Mouse (Mus musculus) embryonic facial prominence, embryonic 11.5 days (tissue): ENCODE measurements at regions not wholly inside any gene's neighbourhood (a gene's known extent, or its start where the extent isn't known, plus 50 kb on each side); places are given as distances from the start of the nearest gene placed in this dataset.

ENCODE experiments used
- ATAC-seq: fragments of 200-750 bp; cut with Nextera tagmentation; replicated peaks from 2 replicates; pipeline ENCODE4 v1.8.0; 2017; ENCODE audit warnings: low read depth; ENCODE audit not compliant: insufficient number of reproducible peaks, low FRiP score, low TSS enrichment
- DNase-seq: peaks from one replicate; pipeline ENCODE4 v3.0.0-alpha.2; 2015; ENCODE audit warnings: low spot score
- H3K27ac ChIP-seq: fragments of 300-500 bp; sonication (generic); replicated peaks from 2 replicates; pipeline ENCODE4 v1.5.1; 2014; ENCODE audit warnings: mild to moderate bottlenecking, low read depth, low read length, control low read depth
- H3K27me3 ChIP-seq: fragments of 300-500 bp; sonication (generic); 2 replicates; pipeline ENCODE4 v1.6.1; 2014; ENCODE audit warnings: mild to moderate bottlenecking, low read length, moderate library complexity, mixed read lengths; ENCODE audit not compliant: control insufficient read depth, insufficient read depth
- H3K36me3 ChIP-seq: fragments of 300-500 bp; sonication (generic); replicated peaks from 2 replicates; pipeline ENCODE4 v1.6.1; 2014; ENCODE audit warnings: low read depth, mild to moderate bottlenecking, low read length, moderate library complexity, mixed read lengths; ENCODE audit not compliant: control insufficient read depth, insufficient read depth
- H3K4me1 ChIP-seq: fragments of 300-500 bp; sonication (generic); 2 replicates; pipeline ENCODE4 v1.6.1; 2014; ENCODE audit warnings: low read length, mixed read lengths; ENCODE audit not compliant: control insufficient read depth, insufficient read depth
- H3K4me2 ChIP-seq: fragments of 300-500 bp; sonication (generic); 2 replicates; pipeline ENCODE4 v1.6.1; 2014; ENCODE audit warnings: low read depth, mild to moderate bottlenecking, control low read depth, low read length, moderate library complexity
- H3K4me3 ChIP-seq: fragments of 300-500 bp; sonication (generic); 2 replicates; pipeline ENCODE4 v1.5.1; 2014; ENCODE audit warnings: low read depth, low read length, control low read depth
- H3K9ac ChIP-seq: fragments of 300-500 bp; sonication (generic); replicated peaks from 2 replicates; pipeline ENCODE4 v1.6.1; 2014; ENCODE audit warnings: mild to moderate bottlenecking, control low read depth, low read length
- H3K9me3 ChIP-seq: fragments of 300-500 bp; sonication (generic); replicated peaks from 2 replicates; pipeline ENCODE4 v1.6.1; 2016; ENCODE audit warnings: mild to moderate bottlenecking, low read length, inconsistent platforms, mixed read lengths; ENCODE audit not compliant: control insufficient read depth
- WGBS: fragments of 180-500 bp; shearing (Covaris S2); extraction: QIAGEN DNeasy Blood & Tissue Kit; methylation state at CpG from one replicate; pipeline ENCODE4 v1.1.7; 2014; 5-methylcytosine and 5-hydroxymethylcytosine counted together

DNA sequence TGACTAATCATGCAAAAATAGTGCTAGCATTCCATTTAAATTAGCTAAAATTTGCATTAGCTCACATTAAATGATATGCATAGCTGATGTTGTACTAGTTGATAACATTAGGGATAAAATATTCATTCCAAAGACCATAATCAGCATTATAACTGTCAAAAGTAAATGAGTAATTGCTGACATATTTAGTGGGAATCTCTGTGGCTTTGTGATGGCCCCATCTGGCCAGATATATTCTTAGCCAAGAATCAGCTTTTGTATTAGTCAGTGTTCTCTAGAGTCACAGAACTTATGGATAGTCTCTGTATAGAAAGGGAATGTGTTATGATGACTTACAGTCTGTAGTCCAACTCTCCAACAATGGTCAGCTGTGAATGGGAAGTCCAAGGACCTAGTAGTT, 171.2 kb downstream of the Gria2 start:
- DNase-seq (no peak), ATAC-seq (no peak)
- Histone ChIP-seq H3K4me1 (no peaks in the 10 kb centered on the region), H3K27ac (no peak overlapping the region), H3K4me3 (no peak overlapping the region), H3K9ac (no peak overlapping the region), H3K36me3 (no peaks in the 10 kb centered on the region), H3K4me2 (no peak overlapping the region), H3K27me3 (no peaks in the 10 kb centered on the region), H3K9me3 (no peaks in the 10 kb centered on the region)

DNA sequence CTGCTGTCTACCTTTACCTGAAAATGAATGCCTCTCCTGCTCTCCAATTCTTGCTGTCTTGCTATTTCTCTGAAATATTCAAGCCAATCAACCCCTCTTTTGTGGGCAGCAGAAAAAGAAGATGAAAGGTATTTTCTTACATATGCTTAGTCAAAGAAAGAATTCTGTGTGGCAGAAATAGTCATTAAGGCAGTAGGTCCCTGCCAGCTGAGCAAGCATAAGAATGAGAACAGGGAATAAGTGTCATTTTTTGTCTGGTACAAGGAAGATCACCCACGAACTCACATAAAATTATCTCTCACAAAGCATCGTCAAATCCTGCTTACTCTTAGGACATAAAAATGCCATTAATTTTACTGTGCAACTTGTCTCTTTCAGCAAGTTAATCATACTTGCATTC, 192.2 kb downstream of the Gria2 start:
- ATAC-seq (no peak), DNase-seq (no peak)

DNA sequence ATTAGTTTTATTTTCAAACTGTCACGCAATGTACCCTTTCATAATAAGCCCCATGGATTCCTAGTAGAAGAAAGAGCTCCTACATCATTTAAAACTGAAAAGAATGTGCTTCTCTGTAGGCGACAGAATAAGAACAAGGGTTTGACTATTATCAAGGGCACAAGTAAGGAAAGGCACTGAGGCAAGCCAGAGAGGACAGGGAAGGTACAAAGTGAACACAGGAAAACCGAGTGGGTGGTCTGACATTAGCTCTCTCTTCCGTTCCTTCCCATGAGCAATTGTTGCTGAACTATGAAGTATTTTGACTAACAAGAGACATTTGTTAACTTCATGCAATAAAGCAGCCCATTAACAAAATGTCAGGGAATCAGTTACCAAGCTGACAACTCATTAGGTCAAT, 194.2 kb downstream of the Gria2 start:
- no peaks in the 10 kb centered on the region for H3K4me1 ChIP-seq
- WGBS: 33% methylated on average over 4 of the region's 4 CpGs
- H3K27ac ChIP-seq: no peak overlapping the region
- no peak overlapping the region for H3K4me3 ChIP-seq
- ATAC-seq (no peak), DNase-seq (peak; percentile 18)
- H3K36me3 ChIP-seq: no peaks in the 10 kb centered on the region
- H3K9me3 ChIP-seq: no peaks in the 10 kb centered on the region
- H3K9ac ChIP-seq: no peak overlapping the region
- no peak overlapping the region for H3K4me2 ChIP-seq
- H3K27me3 ChIP-seq: no peaks in the 10 kb centered on the region

More for the DNA sequence above, 192.2 kb downstream of the Gria2 start:
- H3K4me2 ChIP-seq: no peak overlapping the region
- no peaks in the 10 kb centered on the region for H3K27me3 ChIP-seq
- H3K4me3 ChIP-seq: no peak overlapping the region
- H3K9ac ChIP-seq: no peak overlapping the region
- no peaks in the 10 kb centered on the region for H3K4me1 ChIP-seq
- WGBS: 80% methylated on average over 2 of the region's 2 CpGs
- no peaks in the 10 kb centered on the region for H3K36me3 ChIP-seq
- no peak overlapping the region for H3K27ac ChIP-seq
- no peaks in the 10 kb centered on the region for H3K9me3 ChIP-seq

DNA sequence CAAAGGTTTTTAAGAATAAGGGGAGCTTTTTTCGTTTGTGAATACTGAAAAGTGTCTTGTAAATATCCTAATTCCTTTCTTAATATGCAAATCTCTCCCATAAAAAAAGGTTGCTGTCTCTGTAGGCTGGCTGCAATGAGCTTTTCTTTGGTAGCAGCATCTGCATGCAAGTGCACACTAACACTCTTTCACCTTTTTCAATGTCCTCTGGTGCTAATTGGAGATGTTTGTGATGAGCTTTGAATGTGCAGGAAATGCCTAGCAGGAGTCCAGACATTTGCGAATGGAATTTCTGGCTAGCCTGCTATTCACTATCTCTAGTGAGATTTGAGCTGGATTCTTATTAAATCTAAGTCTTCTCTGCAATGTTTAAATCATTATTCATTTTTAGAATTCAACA, 194.8 kb downstream of the Gria2 start:
- H3K4me3 ChIP-seq: no peak overlapping the region
- H3K36me3 ChIP-seq: no peaks in the 10 kb centered on the region
- ATAC-seq: no peak
- no peaks in the 10 kb centered on the region for H3K4me1 ChIP-seq
- no peak overlapping the region for H3K27ac ChIP-seq
- H3K9me3 ChIP-seq: no peaks in the 10 kb centered on the region
- WGBS: 45% methylated on average over 2 of the region's 2 CpGs
- no peaks in the 10 kb centered on the region for H3K27me3 ChIP-seq
- H3K4me2 ChIP-seq: no peak overlapping the region
- DNase-seq: peak; percentile 4
- H3K9ac ChIP-seq: no peak overlapping the region

DNA sequence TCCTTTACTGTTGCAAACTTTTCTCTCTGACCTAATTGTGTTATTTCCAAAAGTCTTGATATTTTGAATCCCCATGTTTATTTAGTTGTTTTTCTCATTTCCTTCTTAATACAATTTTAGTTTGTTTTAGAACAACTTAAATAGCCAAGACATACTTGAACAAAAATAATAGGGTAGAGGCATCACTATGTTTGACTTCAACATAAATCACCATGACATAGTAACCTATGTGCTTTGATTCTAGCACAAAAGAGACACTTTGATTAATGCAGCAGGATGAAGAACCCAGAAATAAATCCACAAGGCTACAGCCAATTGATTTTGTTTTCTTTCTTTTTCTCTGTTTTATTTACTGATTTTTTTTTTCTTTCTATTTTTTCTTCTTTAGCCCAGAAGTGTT, 205.1 kb downstream of the Gria2 start:
- Histone ChIP-seq H3K9ac (no peak overlapping the region), H3K4me1 (no peaks in the 10 kb centered on the region), H3K27me3 (no peaks in the 10 kb centered on the region), H3K4me2 (no peak overlapping the region), H3K4me3 (no peak overlapping the region), H3K36me3 (no peaks in the 10 kb centered on the region), H3K27ac (no peak overlapping the region), H3K9me3 (no peaks in the 10 kb centered on the region)
- DNase-seq (no peak), ATAC-seq (no peak)

DNA sequence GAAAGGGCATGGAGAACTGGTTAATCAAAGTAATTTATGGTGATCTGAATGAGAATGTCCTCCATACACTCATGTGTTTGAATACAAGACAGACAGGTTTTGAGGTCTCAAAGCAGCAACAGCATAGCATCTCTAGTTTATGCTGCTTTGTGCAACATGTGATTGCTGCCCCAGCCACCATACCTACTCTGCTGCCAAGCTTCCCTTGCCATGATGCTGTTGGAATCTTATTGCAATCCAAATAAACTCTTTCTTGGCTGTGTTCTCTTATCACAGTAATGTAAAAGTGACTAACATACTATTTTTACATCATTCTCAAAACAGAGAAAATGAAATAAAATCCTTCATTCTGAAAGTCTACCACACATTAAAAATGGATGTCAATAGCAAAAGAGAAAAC, 235.1 kb downstream of the Gria2 start:
- Histone ChIP-seq H3K9me3 (no peaks in the 10 kb centered on the region), H3K4me3 (no peak overlapping the region), H3K36me3 (no peaks in the 10 kb centered on the region), H3K4me1 (no peaks in the 10 kb centered on the region), H3K27me3 (no peaks in the 10 kb centered on the region), H3K4me2 (no peak overlapping the region), H3K27ac (no peak overlapping the region), H3K9ac (no peak overlapping the region)
- ATAC-seq (no peak), DNase-seq (no peak)

DNA sequence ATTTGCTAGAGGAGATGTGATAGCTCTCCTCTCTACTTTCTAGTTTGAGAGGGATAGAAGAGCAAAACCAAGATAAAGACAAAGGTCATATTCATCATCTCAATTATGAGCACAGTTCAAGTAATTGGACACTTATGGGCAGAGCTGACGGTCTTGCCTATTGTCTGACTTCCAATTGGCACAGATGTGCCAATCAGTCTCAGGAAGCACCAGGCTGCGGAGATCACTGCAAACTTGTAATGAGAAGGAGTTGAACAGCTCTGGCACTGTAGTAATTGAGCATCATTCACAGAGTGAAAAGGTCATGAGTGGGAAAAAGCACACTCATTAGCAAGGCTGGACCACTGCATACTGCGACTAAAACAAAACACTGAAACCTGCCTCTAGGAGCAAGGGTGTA, 236.4 kb downstream of the Gria2 start:
- Histone ChIP-seq H3K4me2 (no peak overlapping the region), H3K27ac (no peak overlapping the region), H3K9ac (no peak overlapping the region), H3K36me3 (no peaks in the 10 kb centered on the region), H3K4me1 (no peaks in the 10 kb centered on the region), H3K9me3 (no peaks in the 10 kb centered on the region), H3K27me3 (no peaks in the 10 kb centered on the region), H3K4me3 (no peak overlapping the region)
- no peak for DNase-seq
- WGBS: 66% methylated on average over 3 of the region's 3 CpGs
- ATAC-seq: no peak

DNA sequence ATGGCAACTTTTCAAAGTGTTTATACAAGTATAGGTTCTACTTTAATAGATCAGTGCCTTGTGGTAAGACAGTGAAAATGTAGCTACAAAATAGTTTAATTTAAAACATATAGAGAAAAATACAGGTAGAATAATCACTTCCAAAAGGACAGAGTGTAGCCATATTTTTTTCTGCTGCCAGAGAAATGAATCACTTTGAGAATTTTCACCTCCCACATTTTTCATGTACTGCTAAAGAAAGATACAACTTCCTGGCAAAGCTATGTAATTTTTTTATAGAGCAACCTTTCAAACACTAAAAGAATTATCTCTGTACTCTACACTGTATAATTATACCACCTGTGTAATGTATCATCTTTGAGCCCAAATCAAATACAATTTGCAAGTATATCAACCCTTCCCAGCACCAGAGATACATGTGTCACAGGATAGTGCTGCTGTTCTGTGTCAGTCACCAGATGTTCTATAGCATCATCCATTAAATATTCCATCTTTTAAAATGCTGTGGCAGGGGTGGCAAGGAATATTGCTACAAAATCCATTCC, 256.4 kb downstream of the Gria2 start:
- DNase-seq (no peak), ATAC-seq (no peak)
- Histone ChIP-seq H3K4me3 (no peak overlapping the region), H3K27me3 (no peaks in the 10 kb centered on the region), H3K27ac (no peak overlapping the region), H3K36me3 (no peaks in the 10 kb centered on the region), H3K4me2 (no peak overlapping the region), H3K4me1 (no peaks in the 10 kb centered on the region), H3K9ac (no peak overlapping the region), H3K9me3 (no peaks in the 10 kb centered on the region)

DNA sequence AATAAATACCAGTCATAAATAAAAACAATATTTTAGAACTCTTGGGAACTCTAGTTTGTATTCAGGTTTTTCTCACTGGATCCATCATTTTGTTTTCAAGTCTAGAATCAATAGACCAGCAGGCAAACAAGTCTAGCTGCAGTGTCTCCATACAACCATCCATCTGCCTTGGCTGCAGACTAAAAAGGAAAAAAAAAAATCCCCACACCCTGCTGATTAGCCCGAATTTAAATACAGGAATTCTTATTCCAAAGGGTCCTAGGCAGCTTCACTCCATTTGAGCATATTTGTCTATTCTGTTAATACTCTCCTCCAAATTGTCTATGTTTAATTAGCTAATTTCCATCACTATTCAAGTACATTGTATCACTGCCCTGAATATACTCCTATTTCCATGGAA, 258.9 kb downstream of the Gria2 start:
- Histone ChIP-seq H3K4me2 (no peak overlapping the region), H3K9me3 (no peaks in the 10 kb centered on the region), H3K27ac (no peak overlapping the region), H3K9ac (no peak overlapping the region), H3K4me1 (no peaks in the 10 kb centered on the region), H3K27me3 (no peaks in the 10 kb centered on the region), H3K36me3 (no peaks in the 10 kb centered on the region), H3K4me3 (no peak overlapping the region)
- WGBS: 57% methylated on average over 1 of the region's 1 CpGs
- no peak for DNase-seq
- ATAC-seq: no peak
